Mouse (Mus musculus) heart, embryonic 14.5 days (tissue): Measurements from ENCODE around the gene Fblim1. TPM values are rescaled to one million over a fixed set of nuclear protein-coding genes. Genes with fewer than 3 reads are reported as not detected.

Experiments used
- polyA plus RNA-seq: library from polyadenylated mRNA; unstranded; fragments of >200 nt; fragmentation: Nextera tagmentation; extraction: Ambion mirVana; gene quantifications from 2 replicates; pipeline ENCODE4 v1.2.1, GENCODE M21; 2014

Fblim1 gene
- polyA plus RNA-seq, 1 experiment from 2014 or later: 45.7 TPM

Other genes starting within 250 kb of the Fblim1 start
- 0.88 and 0.92 TPM in 2 replicates for gene Fam131c, start 237.9 kb downstream of the Fblim1 start, polyA plus RNA-seq
- not detected in 2 replicates for gene Clcnka, start 207.4 kb downstream of the Fblim1 start, polyA plus RNA-seq
- gene Clcnkb, start 190.1 kb downstream of the Fblim1 start, polyA plus RNA-seq: 0.26 and 1.1 TPM in 2 replicates
- 172 and 266 TPM in 2 replicates for gene Hspb7, start 185.3 kb downstream of the Fblim1 start, polyA plus RNA-seq
- not detected in 2 replicates for gene Srarp, start 170.0 kb downstream of the Fblim1 start, polyA plus RNA-seq
- gene Zbtb17, start 161.4 kb downstream of the Fblim1 start, polyA plus RNA-seq: 16.2 and 18.8 TPM in 2 replicates
- gene Spen, start 67.5 kb downstream of the Fblim1 start, polyA plus RNA-seq: 9.6 and 10.7 TPM in 2 replicates
- 0.19 and 0.43 TPM in 2 replicates for gene Tmem82, start 12.5 kb upstream of the Fblim1 start, polyA plus RNA-seq
- gene Slc25a34, start 17.7 kb upstream of the Fblim1 start, polyA plus RNA-seq: 0.09 and 0.19 TPM in 2 replicates
- gene Plekhm2, start 58.8 kb upstream of the Fblim1 start, polyA plus RNA-seq: 6.6 and 7.8 TPM in 2 replicates
- gene Rsc1a1, start 79.5 kb upstream of the Fblim1 start, polyA plus RNA-seq: 0.72 and 2.1 TPM in 2 replicates
- 12.0 and 12.1 TPM in 2 replicates for gene Ddi2, start 117.3 kb upstream of the Fblim1 start, polyA plus RNA-seq
- 1.1 and 1.4 TPM in 2 replicates for gene Agmat, start 140.6 kb upstream of the Fblim1 start, polyA plus RNA-seq
- 3.6 and 4.4 TPM in 2 replicates for gene Dnajc16, start 184.8 kb upstream of the Fblim1 start, polyA plus RNA-seq
- gene Casp9, start 187.5 kb upstream of the Fblim1 start, polyA plus RNA-seq: 15.2 and 15.4 TPM in 2 replicates
- not detected in 2 replicates for gene Cela2a, start 220.1 kb upstream of the Fblim1 start, polyA plus RNA-seq
- gene Ctrc, start 240.3 kb upstream of the Fblim1 start, polyA plus RNA-seq: not detected in 2 replicates